Mouse (Mus musculus) right cerebral cortex, adult 18-20 months (tissue): ENCODE data around the gene Abi3bp.

Source experiments
- DNase-seq: peaks from one replicate; pipeline ENCODE4 v3.0.0; 2022; ENCODE audit warnings: mixed read lengths

Gene Abi3bp

GRCm38 (mm10) chr16:56477677-56478574, at the start of gene Abi3bp:
TSS of gene Abi3bp (plus strand) at chr16:56477878.
- peak; percentile 76 for DNase-seq

- DNase-seq, result no peak
Observed at GRCm38 (mm10) chr16:56435293-56436185, 42.1 kb upstream of the Abi3bp start.

- no peak for DNase-seq
Observed at GRCm38 (mm10) chr16:56440243-56440642, 37.4 kb upstream of the Abi3bp start.

- DNase-seq, result no peak
Observed at GRCm38 (mm10) chr16:56441113-56441512, 36.6 kb upstream of the Abi3bp start.

GRCm38 (mm10) chr16:56441658-56442344, 35.9 kb upstream of the Abi3bp start:
- no peak for DNase-seq

- no peak for DNase-seq
Observed at GRCm38 (mm10) chr16:56451482-56451881, 26.2 kb upstream of the Abi3bp start.

- no peak for DNase-seq
Observed at GRCm38 (mm10) chr16:56451923-56452322, 25.8 kb upstream of the Abi3bp start.

GRCm38 (mm10) chr16:56458052-56458754, 19.5 kb upstream of the Abi3bp start:
- DNase-seq, result peak; percentile 8

- DNase-seq, result no peak
Observed at GRCm38 (mm10) chr16:56473160-56473559, 4.5 kb upstream of the Abi3bp start.

- no peak for DNase-seq
Observed at GRCm38 (mm10) chr16:56475676-56476075, 2.0 kb upstream of the Abi3bp start.

- DNase-seq, result peak; percentile 4
Observed at GRCm38 (mm10) chr16:56478575-56479191, 1.0 kb downstream of the Abi3bp start.

GRCm38 (mm10) chr16:56483466-56483865, 5.8 kb downstream of the Abi3bp start:
- no peak for DNase-seq

- DNase-seq, result no peak
Observed at GRCm38 (mm10) chr16:56486461-56486860, 8.8 kb downstream of the Abi3bp start.

- no peak for DNase-seq
Observed at GRCm38 (mm10) chr16:56490861-56491260, 13.2 kb downstream of the Abi3bp start.

- DNase-seq, result no peak
Observed at GRCm38 (mm10) chr16:56495266-56495665, 17.6 kb downstream of the Abi3bp start.

- DNase-seq, result no peak
Observed at GRCm38 (mm10) chr16:56496743-56497142, 19.1 kb downstream of the Abi3bp start.

- DNase-seq, result no peak
Observed at GRCm38 (mm10) chr16:56498680-56499079, 21.0 kb downstream of the Abi3bp start.

- DNase-seq, result no peak
Observed at GRCm38 (mm10) chr16:56500441-56500840, 22.8 kb downstream of the Abi3bp start.

- DNase-seq, result no peak
Observed at GRCm38 (mm10) chr16:56501101-56501500, 23.4 kb downstream of the Abi3bp start.

GRCm38 (mm10) chr16:56501513-56501912, 23.8 kb downstream of the Abi3bp start:
- DNase-seq, result no peak

- no peak for DNase-seq
Observed at GRCm38 (mm10) chr16:56502134-56502533, 24.5 kb downstream of the Abi3bp start.

GRCm38 (mm10) chr16:56503941-56504340, 26.3 kb downstream of the Abi3bp start:
- DNase-seq, result no peak
